Mouse (Mus musculus): ENCODE results near the gene Elavl2. TPM values are rescaled to one million over a fixed set of nuclear protein-coding genes. Genes with fewer than 3 reads are reported as not detected.

Elavl2 gene
- polyA plus RNA-seq, 2 experiments = 1.7 to 2.0 TPM

GRCm38 (mm10) chr4:91376317-91376910 lies 24.2 kb downstream of the Elavl2 start:
- H3K4me3 ChIP-seq (replicated peaks; ENCODE audit: low read length) = peak overlapping the region; percentile 42
- under 1% methylated on average over 28 of the region's 28 CpGs for WGBS
- ATAC-seq (ENCODE audit: low FRiP score, low read depth) (peak; percentile 98), DNase-seq (ENCODE audit: low spot score) (peak; percentile 99)
- H3K27me3 ChIP-seq (ENCODE audit: control insufficient read depth, insufficient read depth, low read length) = peaks cover 55% of the 10 kb centered on the region
- peak; percentile 76; the same call in 1 of the 2 replicates for TF ChIP-seq POLR2A (IDR thresholded peaks at IDR 0.05; ENCODE audit: borderline replicate concordance, extremely low read depth, insufficient read depth, insufficient read length)
- H3K9me3 ChIP-seq (ENCODE audit: control insufficient read depth, low read length) = no peaks in the 10 kb centered on the region
- H3K27ac ChIP-seq (replicated peaks; ENCODE audit: low read depth, low read length) = no peak overlapping the region
- peaks cover 9% of the 10 kb centered on the region; the same call in 1 of the 2 replicates for H3K4me1 ChIP-seq (ENCODE audit: control insufficient read depth, insufficient read depth, low read length)
- no peaks in the 10 kb centered on the region for H3K36me3 ChIP-seq (ENCODE audit: control insufficient read depth, insufficient read depth, low read length)
- peak overlapping the region; percentile 13; the same call in 1 of the 2 replicates for H3K9ac ChIP-seq (ENCODE audit: low read depth, low read length, severe bottlenecking)
- peak overlapping the region; percentile 75 for H3K4me2 ChIP-seq (replicated peaks; ENCODE audit: low read depth, low read length, severe bottlenecking)

- H3K9me3 ChIP-seq (ENCODE audit: control insufficient read depth, low read length) = no peaks in the 10 kb centered on the region
- H3K4me2 ChIP-seq (replicated peaks; ENCODE audit: low read depth, low read length, severe bottlenecking) = peak overlapping the region; percentile 75
- no peak for DNase-seq (ENCODE audit: low spot score)
- no peak for ATAC-seq (ENCODE audit: low FRiP score, low read depth)
- H3K27me3 ChIP-seq (ENCODE audit: control insufficient read depth, insufficient read depth, low read length) = peaks cover 57% of the 10 kb centered on the region
- peaks cover 13% of the 10 kb centered on the region; the same call in 1 of the 2 replicates for H3K4me1 ChIP-seq (ENCODE audit: control insufficient read depth, insufficient read depth, low read length)
- 2% methylated on average over 7 of the region's 7 CpGs for WGBS
- H3K36me3 ChIP-seq (ENCODE audit: control insufficient read depth, insufficient read depth, low read length) = no peaks in the 10 kb centered on the region
- no peak overlapping the region for H3K27ac ChIP-seq (replicated peaks; ENCODE audit: low read depth, low read length)
- no peak for TF ChIP-seq POLR2A (IDR thresholded peaks at IDR 0.05; ENCODE audit: borderline replicate concordance, extremely low read depth, insufficient read depth, insufficient read length)
- H3K9ac ChIP-seq (ENCODE audit: low read depth, low read length, severe bottlenecking) = no peak overlapping the region
- peak overlapping the region; percentile 42 for H3K4me3 ChIP-seq (replicated peaks; ENCODE audit: low read length)
Observed at GRCm38 (mm10) chr4:91375372-91375687, 25.3 kb downstream of the Elavl2 start.

GRCm38 (mm10) chr4:91374571-91375371 lies 25.8 kb downstream of the Elavl2 start:
- Histone ChIP-seq H3K9me3 (ENCODE audit: control insufficient read depth, low read length) (no peaks in the 10 kb centered on the region), H3K27ac (replicated peaks; ENCODE audit: low read depth, low read length) (no peak overlapping the region), H3K36me3 (ENCODE audit: control insufficient read depth, insufficient read depth, low read length) (no peaks in the 10 kb centered on the region), H3K4me2 (replicated peaks; ENCODE audit: low read depth, low read length, severe bottlenecking) (peak overlapping the region; percentile 75), H3K4me3 (replicated peaks; ENCODE audit: low read length) (peak overlapping the region; percentile 42), H3K9ac (ENCODE audit: low read depth, low read length, severe bottlenecking) (no peak overlapping the region), H3K27me3 (ENCODE audit: control insufficient read depth, insufficient read depth, low read length) (peaks cover 57% of the 10 kb centered on the region), H3K4me1 (ENCODE audit: control insufficient read depth, insufficient read depth, low read length) (peaks cover 13% of the 10 kb centered on the region; the same call in 1 of the 2 replicates)
- ATAC-seq (ENCODE audit: low FRiP score, low read depth) = no peak
- DNase-seq (ENCODE audit: low spot score) = peak; percentile 57
- no peak for TF ChIP-seq POLR2A (IDR thresholded peaks at IDR 0.05; ENCODE audit: borderline replicate concordance, extremely low read depth, insufficient read depth, insufficient read length)
- WGBS = under 1% methylated on average over 45 of the region's 46 CpGs

- no peak for TF ChIP-seq POLR2A (IDR thresholded peaks at IDR 0.05; ENCODE audit: borderline replicate concordance, extremely low read depth, insufficient read depth, insufficient read length)
- no peak overlapping the region for H3K9ac ChIP-seq (ENCODE audit: low read depth, low read length, severe bottlenecking)
- no peak for DNase-seq (ENCODE audit: low spot score)
- H3K4me3 ChIP-seq (replicated peaks; ENCODE audit: low read length) = no peak overlapping the region
- 6% methylated on average over 13 of the region's 13 CpGs for WGBS
- H3K4me1 ChIP-seq (ENCODE audit: control insufficient read depth, insufficient read depth, low read length) = peaks cover 13% of the 10 kb centered on the region; the same call in 1 of the 2 replicates
- no peak overlapping the region for H3K4me2 ChIP-seq (replicated peaks; ENCODE audit: low read depth, low read length, severe bottlenecking)
- no peaks in the 10 kb centered on the region for H3K9me3 ChIP-seq (ENCODE audit: control insufficient read depth, low read length)
- no peak overlapping the region for H3K27ac ChIP-seq (replicated peaks; ENCODE audit: low read depth, low read length)
- ATAC-seq (ENCODE audit: low FRiP score, low read depth) = no peak
- H3K36me3 ChIP-seq (ENCODE audit: control insufficient read depth, insufficient read depth, low read length) = no peaks in the 10 kb centered on the region
- H3K27me3 ChIP-seq (ENCODE audit: control insufficient read depth, insufficient read depth, low read length) = peaks cover 64% of the 10 kb centered on the region
Observed at GRCm38 (mm10) chr4:91372844-91373243, 27.7 kb downstream of the Elavl2 start.

DNA sequence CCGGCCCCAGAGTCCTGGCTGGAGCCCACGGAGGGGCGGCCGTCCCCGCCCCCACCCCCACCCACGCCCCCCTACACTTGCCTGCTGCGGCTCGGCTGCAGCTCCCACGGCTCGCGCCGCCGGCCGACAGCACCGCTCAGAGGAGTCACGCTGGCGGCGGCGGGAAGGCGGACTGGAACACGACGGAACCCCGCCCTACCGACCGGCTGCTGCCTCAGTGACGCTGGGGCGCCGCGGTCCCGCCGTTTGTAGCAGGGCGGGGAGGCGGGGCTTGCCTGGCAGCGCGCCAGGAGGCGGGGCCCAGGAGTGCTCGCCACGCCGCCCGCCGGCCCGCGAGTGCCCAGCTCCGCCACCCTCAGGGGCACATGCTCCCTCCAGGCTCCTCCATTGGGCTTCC lies 28.8 kb downstream of the Elavl2 start:
- Histone ChIP-seq H3K27me3 (ENCODE audit: control insufficient read depth, insufficient read depth, low read length) (peaks cover 64% of the 10 kb centered on the region), H3K9ac (ENCODE audit: low read depth, low read length, severe bottlenecking) (peak overlapping the region; percentile 43), H3K4me2 (replicated peaks; ENCODE audit: low read depth, low read length, severe bottlenecking) (peak overlapping the region; percentile 100), H3K9me3 (ENCODE audit: control insufficient read depth, low read length) (no peaks in the 10 kb centered on the region), H3K27ac (replicated peaks; ENCODE audit: low read depth, low read length) (no peak overlapping the region), H3K36me3 (ENCODE audit: control insufficient read depth, insufficient read depth, low read length) (no peaks in the 10 kb centered on the region), H3K4me1 (ENCODE audit: control insufficient read depth, insufficient read depth, low read length) (peaks cover 13% of the 10 kb centered on the region; the same call in 1 of the 2 replicates), H3K4me3 (replicated peaks; ENCODE audit: low read length) (peak overlapping the region; percentile 58)
- DNase-seq (ENCODE audit: low spot score) (peak; percentile 57), ATAC-seq (ENCODE audit: low FRiP score, low read depth) (no peak)
- 2% methylated on average over 17 of the region's 44 CpGs for WGBS
- TF ChIP-seq POLR2A (IDR thresholded peaks at IDR 0.05; ENCODE audit: borderline replicate concordance, extremely low read depth, insufficient read depth, insufficient read length) = no peak
